Mouse (Mus musculus): ENCODE data around the gene Ndrg2. TPM values are rescaled to one million over a fixed set of nuclear protein-coding genes. Genes with fewer than 3 reads are reported as not detected.

Ndrg2 gene
- total and polyA plus RNA-seq, 2 experiments from 2014 or later = 356 to 449 TPM

- TF ChIP-seq CTCF (IDR thresholded peaks at IDR 0.05) = no peak
These were observed 2.6 kb upstream of the Ndrg2 start for GRCm38 (mm10) chr14:51916539-51916938.

GRCm38 (mm10) chr14:51915030-51915429, 1.1 kb upstream of the Ndrg2 start:
- no peak for TF ChIP-seq CTCF (IDR thresholded peaks at IDR 0.05)
- WGBS = 23% methylated on average over 3 of the region's 3 CpGs
- Histone ChIP-seq H3K27ac (ENCODE audit: low read depth, low read length) (peak overlapping the region; percentile 65), H3K4me3 (ENCODE audit: low read depth, low read length) (no peak overlapping the region), H3K4me2 (ENCODE audit: low read depth, low read length, poor library complexity, severe bottlenecking) (no peak overlapping the region), H3K9me3 (ENCODE audit: low read length) (no peaks in the 10 kb centered on the region), H3K9ac (replicated peaks; ENCODE audit: low read length, poor library complexity, severe bottlenecking) (no peak overlapping the region), H3K27me3 (ENCODE audit: insufficient read depth, low read length) (no peaks in the 10 kb centered on the region; the same call in 1 of the 2 replicates), H3K4me1 (ENCODE audit: insufficient read depth, low read length) (no peaks in the 10 kb centered on the region; the same call in 1 of the 2 replicates), H3K36me3 (ENCODE audit: insufficient read depth, low read length) (no peaks in the 10 kb centered on the region; the same call in 1 of the 2 replicates)
- no peak for DNase-seq (ENCODE audit: low spot score)
- no peak for ATAC-seq (ENCODE audit: low FRiP score)

More at GRCm38 (mm10) chr14:51916539-51916938, 2.6 kb upstream of the Ndrg2 start:
- H3K27me3 ChIP-seq (ENCODE audit: insufficient read depth, low read length) = no peaks in the 10 kb centered on the region; the same call in 1 of the 2 replicates
- no peak for DNase-seq (ENCODE audit: low spot score)
- no peaks in the 10 kb centered on the region for H3K9me3 ChIP-seq (ENCODE audit: low read length)
- no peak overlapping the region for H3K27ac ChIP-seq (ENCODE audit: low read depth, low read length)
- H3K9ac ChIP-seq (replicated peaks; ENCODE audit: low read length, poor library complexity, severe bottlenecking) = no peak overlapping the region
- H3K36me3 ChIP-seq (ENCODE audit: insufficient read depth, low read length) = no peaks in the 10 kb centered on the region
- 87% methylated on average over 4 of the region's 4 CpGs for WGBS
- H3K4me1 ChIP-seq (ENCODE audit: insufficient read depth, low read length) = no peaks in the 10 kb centered on the region; the same call in 1 of the 2 replicates
- no peak overlapping the region for H3K4me2 ChIP-seq (ENCODE audit: low read depth, low read length, poor library complexity, severe bottlenecking)
- no peak overlapping the region for H3K4me3 ChIP-seq (ENCODE audit: low read depth, low read length)
- ATAC-seq (ENCODE audit: low FRiP score) = no peak

GRCm38 (mm10) chr14:51913062-51913959, 647 bp downstream of the Ndrg2 start:
- peak; percentile 75 for ATAC-seq (ENCODE audit: low FRiP score)
- Histone ChIP-seq H3K4me1 (ENCODE audit: insufficient read depth, low read length) (no peaks in the 10 kb centered on the region; the same call in 1 of the 2 replicates), H3K27me3 (ENCODE audit: insufficient read depth, low read length) (no peaks in the 10 kb centered on the region; the same call in 1 of the 2 replicates), H3K4me3 (ENCODE audit: low read depth, low read length) (peak overlapping the region; percentile 59), H3K9me3 (ENCODE audit: low read length) (no peaks in the 10 kb centered on the region), H3K4me2 (ENCODE audit: low read depth, low read length, poor library complexity, severe bottlenecking) (peak overlapping the region; percentile 96), H3K9ac (replicated peaks; ENCODE audit: low read length, poor library complexity, severe bottlenecking) (peak overlapping the region; percentile 60), H3K27ac (ENCODE audit: low read depth, low read length) (peak overlapping the region; percentile 62), H3K36me3 (ENCODE audit: insufficient read depth, low read length) (peaks cover 13% of the 10 kb centered on the region; the same call in 1 of the 2 replicates)
- under 1% methylated on average over 54 of the region's 58 CpGs for WGBS
- TF ChIP-seq CTCF (IDR thresholded peaks at IDR 0.05) = no peak
- peak; percentile 77 for DNase-seq (ENCODE audit: low spot score)

GRCm38 (mm10) chr14:51912391-51913061, 1.4 kb downstream of the Ndrg2 start:
- no peaks in the 10 kb centered on the region; the same call in 1 of the 2 replicates for H3K4me1 ChIP-seq (ENCODE audit: insufficient read depth, low read length)
- ATAC-seq (ENCODE audit: low FRiP score) (peak; percentile 18; the same call in 1 of the 2 replicates), DNase-seq (ENCODE audit: low spot score) (no peak)
- peak overlapping the region; percentile 96 for H3K4me2 ChIP-seq (ENCODE audit: low read depth, low read length, poor library complexity, severe bottlenecking)
- 13% methylated on average over 14 of the region's 14 CpGs for WGBS
- H3K27me3 ChIP-seq (ENCODE audit: insufficient read depth, low read length) = no peaks in the 10 kb centered on the region; the same call in 1 of the 2 replicates
- peaks cover 19% of the 10 kb centered on the region for H3K36me3 ChIP-seq (ENCODE audit: insufficient read depth, low read length)
- H3K27ac ChIP-seq (ENCODE audit: low read depth, low read length) = peak overlapping the region; percentile 62
- no peak for TF ChIP-seq CTCF (IDR thresholded peaks at IDR 0.05)
- no peaks in the 10 kb centered on the region for H3K9me3 ChIP-seq (ENCODE audit: low read length)
- peak overlapping the region; percentile 59 for H3K4me3 ChIP-seq (ENCODE audit: low read depth, low read length)
- H3K9ac ChIP-seq (replicated peaks; ENCODE audit: low read length, poor library complexity, severe bottlenecking) = peak overlapping the region; percentile 60

GRCm38 (mm10) chr14:51911301-51911700, 2.7 kb downstream of the Ndrg2 start:
- no peak overlapping the region for H3K9ac ChIP-seq (replicated peaks; ENCODE audit: low read length, poor library complexity, severe bottlenecking)
- no peak for TF ChIP-seq CTCF (IDR thresholded peaks at IDR 0.05)
- H3K27me3 ChIP-seq (ENCODE audit: insufficient read depth, low read length) = no peaks in the 10 kb centered on the region
- H3K36me3 ChIP-seq (ENCODE audit: insufficient read depth, low read length) = peaks cover 23% of the 10 kb centered on the region
- 78% methylated on average over 10 of the region's 10 CpGs for WGBS
- peak overlapping the region; percentile 23 for H3K4me3 ChIP-seq (ENCODE audit: low read depth, low read length)
- H3K4me2 ChIP-seq (ENCODE audit: low read depth, low read length, poor library complexity, severe bottlenecking) = peak overlapping the region; percentile 96; the same call in 1 of the 2 replicates
- ATAC-seq (ENCODE audit: low FRiP score) (no peak), DNase-seq (ENCODE audit: low spot score) (no peak)
- no peaks in the 10 kb centered on the region; the same call in 1 of the 2 replicates for H3K4me1 ChIP-seq (ENCODE audit: insufficient read depth, low read length)
- H3K9me3 ChIP-seq (ENCODE audit: low read length) = no peaks in the 10 kb centered on the region
- H3K27ac ChIP-seq (ENCODE audit: low read depth, low read length) = no peak overlapping the region
